Comparison of ENCODE assay signal across 16 mouse cellular contexts in genomic region chr16:50696052-50696451, GRCm38 (mm10).
"Had no signal": no experiment of that assay in that cellular context is flagged by ENCODE, and none has a peak within 500 bp of the region (broad histone marks: within the 10 kb centered on the region; RNA-seq: fewer than 3 reads in every experiment).

No protein-coding gene starts in this region.

- H3K27me3 ChIP-seq: neural tube, embryonic 13.5 days; neural tube, embryonic 15.5 days; stomach, embryonic 15.5 days had no signal

- H3K9ac ChIP-seq: neural tube, embryonic 13.5 days; neural tube, embryonic 15.5 days; stomach, embryonic 15.5 days had no signal

- H3K4me3 ChIP-seq: neural tube, embryonic 13.5 days; neural tube, embryonic 15.5 days; stomach, embryonic 15.5 days had no signal

- H3K4me1 ChIP-seq: neural tube, embryonic 13.5 days; neural tube, embryonic 15.5 days; stomach, embryonic 15.5 days had no signal

- DNase-seq: retina, postnatal 1 day; right cerebral cortex, adult 18-20 months; right cerebral cortex, postnatal 14 days; right cerebral cortex, postnatal 25 days; right cerebral cortex, postnatal 4 days; spleen, adult 18-20 months; thymus, adult 18-20 months; thymus, adult 2 months; thymus, postnatal 14 days; thymus, postnatal 25 days; thymus, postnatal 36 days; thymus, postnatal 4 days had no signal

- H3K9me3 ChIP-seq: neural tube, embryonic 13.5 days; neural tube, embryonic 15.5 days; stomach, embryonic 15.5 days had no signal

- H3K36me3 ChIP-seq: neural tube, embryonic 13.5 days; neural tube, embryonic 15.5 days; stomach, embryonic 15.5 days had no signal

- H3K4me2 ChIP-seq: neural tube, embryonic 13.5 days; neural tube, embryonic 15.5 days; stomach, embryonic 15.5 days had no signal

- H3K27ac ChIP-seq: neural tube, embryonic 13.5 days; neural tube, embryonic 15.5 days; stomach, embryonic 15.5 days; stomach, postnatal 0 days had no signal
